Mouse (Mus musculus) embryonic fibroblast, embryonic 13.5 days (primary cell): Measurements from ENCODE around the gene Gtf2i.

Source experiments
- CTCF ChIP-seq: IDR thresholded peaks from 2 replicates; pipeline ENCODE4 v1.5.1; 2011; ENCODE audit warnings: mild to moderate bottlenecking, control low read depth, low read length, moderate library complexity, borderline replicate concordance; ENCODE audit not compliant: insufficient read depth
- POLR2A ChIP-seq: IDR thresholded peaks from 2 replicates; pipeline ENCODE4 v1.6.1; 2011; ENCODE audit warnings: low read depth, mild to moderate bottlenecking, control low read depth, low read length, moderate library complexity

GRCm38 (mm10) chr5:134258934-134259333 is 55.6 kb downstream of the Gtf2i start:
- TF ChIP-seq CTCF: no peak
- no peak for TF ChIP-seq POLR2A
